Mouse (Mus musculus) lung, embryonic 16.5 days (tissue): ENCODE data around the gene Fmnl2. TPM values are rescaled to one million over a fixed set of nuclear protein-coding genes. Genes with fewer than 3 reads are reported as not detected.

Experiments
- ATAC-seq: fragments of 200-750 bp; cut with Nextera tagmentation; 2 replicates; pipeline ENCODE4 v1.8.0; 2017; ENCODE audit warnings: low read depth, mild to moderate bottlenecking, moderate library complexity
- H3K27ac ChIP-seq: fragments of 300-500 bp; sonication (generic); 2 replicates; pipeline ENCODE4 v1.5.1; 2014; ENCODE audit warnings: mild to moderate bottlenecking, control low read depth, low read length
- H3K27me3 ChIP-seq: fragments of 300-500 bp; sonication (generic); 2 replicates; pipeline ENCODE4 v1.6.1; 2014; ENCODE audit warnings: low read depth, low read length, mixed read lengths; ENCODE audit not compliant: control insufficient read depth, insufficient read depth
- H3K36me3 ChIP-seq: fragments of 300-500 bp; sonication (generic); 2 replicates; pipeline ENCODE4 v1.6.1; 2014; ENCODE audit warnings: low read length; ENCODE audit not compliant: control insufficient read depth, insufficient read depth
- H3K4me1 ChIP-seq: fragments of 300-500 bp; sonication (generic); replicated peaks from 2 replicates; pipeline ENCODE4 v1.6.1; 2014; ENCODE audit warnings: low read length, mixed read lengths; ENCODE audit not compliant: control insufficient read depth, insufficient read depth
- H3K4me2 ChIP-seq: fragments of 300-500 bp; sonication (generic); 2 replicates; pipeline ENCODE4 v1.6.1; 2014; ENCODE audit warnings: low read depth, low read length, control low read depth
- H3K4me3 ChIP-seq: fragments of 300-500 bp; sonication (generic); 2 replicates; pipeline ENCODE4 v1.5.1; 2014; ENCODE audit warnings: mild to moderate bottlenecking, low read length, control low read depth
- H3K9ac ChIP-seq: fragments of 300-500 bp; sonication (generic); 2 replicates; pipeline ENCODE4 v1.6.1; 2014; ENCODE audit warnings: low read length, control low read depth
- H3K9me3 ChIP-seq: fragments of 300-500 bp; sonication (generic); 2 replicates; pipeline ENCODE4 v1.6.1; 2016; ENCODE audit warnings: low read length; ENCODE audit not compliant: control insufficient read depth
- WGBS: fragments of 180-500 bp; shearing (Covaris S2); extraction: QIAGEN DNeasy Blood & Tissue Kit; methylation state at CpG from one replicate; pipeline ENCODE4 v1.1.7; 2014; 5-methylcytosine and 5-hydroxymethylcytosine counted together
- polyA plus RNA-seq: library from polyadenylated mRNA; unstranded; fragments of >200 nt; fragmentation: Nextera tagmentation; extraction: Ambion mirVana; gene quantifications from 2 replicates; pipeline ENCODE4 v1.2.1, GENCODE M21; 2015

Gene Fmnl2
- polyA plus RNA-seq, 1 experiment from 2014 or later = 2.4 TPM

GRCm38 (mm10) chr2:53070607-53071006 is 212.9 kb downstream of the Fmnl2 start:
- H3K4me1 ChIP-seq = peaks cover 3% of the 10 kb centered on the region; the same call in 1 of the 2 replicates
- no peak overlapping the region for H3K27ac ChIP-seq
- WGBS = 0% methylated on average over 1 of the region's 1 CpGs
- no peaks in the 10 kb centered on the region for H3K27me3 ChIP-seq
- no peaks in the 10 kb centered on the region for H3K36me3 ChIP-seq
- H3K4me3 ChIP-seq = no peak overlapping the region
- no peak overlapping the region for H3K4me2 ChIP-seq
- H3K9me3 ChIP-seq = no peaks in the 10 kb centered on the region
- no peak overlapping the region for H3K9ac ChIP-seq
- peak; percentile 98 for ATAC-seq

GRCm38 (mm10) chr2:53079693-53080286 is 222.1 kb downstream of the Fmnl2 start:
- no peak for ATAC-seq
- 85% methylated on average over 2 of the region's 2 CpGs for WGBS
- Histone ChIP-seq H3K36me3 (no peaks in the 10 kb centered on the region), H3K9ac (no peak overlapping the region), H3K27ac (no peak overlapping the region), H3K4me3 (no peak overlapping the region), H3K9me3 (no peaks in the 10 kb centered on the region), H3K4me2 (no peak overlapping the region), H3K27me3 (no peaks in the 10 kb centered on the region), H3K4me1 (no peaks in the 10 kb centered on the region)

GRCm38 (mm10) chr2:53082045-53082444 is 224.4 kb downstream of the Fmnl2 start:
- H3K36me3 ChIP-seq = no peaks in the 10 kb centered on the region
- H3K4me3 ChIP-seq = no peak overlapping the region
- H3K9ac ChIP-seq = no peak overlapping the region
- no peaks in the 10 kb centered on the region for H3K4me1 ChIP-seq
- 86% methylated on average over 4 of the region's 4 CpGs for WGBS
- ATAC-seq = no peak
- no peak overlapping the region for H3K27ac ChIP-seq
- H3K9me3 ChIP-seq = no peaks in the 10 kb centered on the region
- no peaks in the 10 kb centered on the region for H3K27me3 ChIP-seq
- no peak overlapping the region for H3K4me2 ChIP-seq

GRCm38 (mm10) chr2:53082501-53082900 is 224.8 kb downstream of the Fmnl2 start:
- WGBS = 91% methylated on average over 5 of the region's 5 CpGs
- Histone ChIP-seq H3K4me3 (no peak overlapping the region), H3K9me3 (no peaks in the 10 kb centered on the region), H3K36me3 (no peaks in the 10 kb centered on the region), H3K27ac (no peak overlapping the region), H3K4me1 (no peaks in the 10 kb centered on the region), H3K27me3 (no peaks in the 10 kb centered on the region), H3K9ac (no peak overlapping the region), H3K4me2 (no peak overlapping the region)
- no peak for ATAC-seq

- no peak overlapping the region for H3K9ac ChIP-seq
- no peak overlapping the region for H3K27ac ChIP-seq
- H3K4me2 ChIP-seq = no peak overlapping the region
- H3K27me3 ChIP-seq = no peaks in the 10 kb centered on the region
- ATAC-seq = no peak
- no peak overlapping the region for H3K4me3 ChIP-seq
- WGBS = 16% methylated on average over 1 of the region's 1 CpGs
- no peaks in the 10 kb centered on the region for H3K9me3 ChIP-seq
- H3K4me1 ChIP-seq = no peaks in the 10 kb centered on the region
- H3K36me3 ChIP-seq = no peaks in the 10 kb centered on the region
These were observed 225.6 kb downstream of the Fmnl2 start for GRCm38 (mm10) chr2:53083241-53083640.

- Histone ChIP-seq H3K4me3 (no peak overlapping the region), H3K27me3 (no peaks in the 10 kb centered on the region), H3K9ac (no peak overlapping the region), H3K36me3 (no peaks in the 10 kb centered on the region), H3K4me2 (no peak overlapping the region), H3K9me3 (no peaks in the 10 kb centered on the region), H3K27ac (no peak overlapping the region), H3K4me1 (no peaks in the 10 kb centered on the region)
- whole genome bisulfite sequencing = 42% methylated on average over 9 of the region's 9 CpGs
- ATAC-seq = no peak
These were observed 228.1 kb downstream of the Fmnl2 start for GRCm38 (mm10) chr2:53085617-53086202.

- H3K27ac ChIP-seq = no peak overlapping the region
- no peak for ATAC-seq
- no peaks in the 10 kb centered on the region for H3K27me3 ChIP-seq
- H3K4me2 ChIP-seq = no peak overlapping the region
- H3K36me3 ChIP-seq = no peaks in the 10 kb centered on the region
- H3K9me3 ChIP-seq = no peaks in the 10 kb centered on the region
- WGBS = 74% methylated on average over 3 of the region's 3 CpGs
- H3K4me1 ChIP-seq = no peaks in the 10 kb centered on the region
- no peak overlapping the region for H3K9ac ChIP-seq
- H3K4me3 ChIP-seq = no peak overlapping the region
These were observed 231.1 kb downstream of the Fmnl2 start for GRCm38 (mm10) chr2:53088744-53089143.

- 86% methylated on average over 9 of the region's 9 CpGs for WGBS
- H3K27me3 ChIP-seq = no peaks in the 10 kb centered on the region
- no peak for ATAC-seq
These were observed 237.4 kb downstream of the Fmnl2 start for GRCm38 (mm10) chr2:53095031-53095430.

GRCm38 (mm10) chr2:53095489-53095888 is 237.8 kb downstream of the Fmnl2 start:
- no peak for ATAC-seq
- Histone ChIP-seq H3K27ac (no peak overlapping the region), H3K4me2 (no peak overlapping the region), H3K36me3 (no peaks in the 10 kb centered on the region), H3K4me1 (no peaks in the 10 kb centered on the region), H3K4me3 (no peak overlapping the region), H3K27me3 (no peaks in the 10 kb centered on the region), H3K9me3 (no peaks in the 10 kb centered on the region), H3K9ac (no peak overlapping the region)
- 79% methylated on average over 3 of the region's 3 CpGs for WGBS

More at GRCm38 (mm10) chr2:53095031-53095430, 237.4 kb downstream of the Fmnl2 start:
- no peaks in the 10 kb centered on the region for H3K9me3 ChIP-seq
- H3K4me2 ChIP-seq = no peak overlapping the region
- H3K9ac ChIP-seq = no peak overlapping the region
- H3K27ac ChIP-seq = no peak overlapping the region
- no peaks in the 10 kb centered on the region for H3K4me1 ChIP-seq
- H3K36me3 ChIP-seq = no peaks in the 10 kb centered on the region
- H3K4me3 ChIP-seq = no peak overlapping the region
